Mouse (Mus musculus): ENCODE data around the gene Nhp2. TPM values are rescaled to one million over a fixed set of nuclear protein-coding genes. Genes with fewer than 3 reads are reported as not detected.
A peak's percentile ranks its signal among the peaks of the same experiment; 100 is the strongest.

Gene Nhp2
- polyA plus RNA-seq, 2 experiments, result 89.0 to 176 TPM

DNA sequence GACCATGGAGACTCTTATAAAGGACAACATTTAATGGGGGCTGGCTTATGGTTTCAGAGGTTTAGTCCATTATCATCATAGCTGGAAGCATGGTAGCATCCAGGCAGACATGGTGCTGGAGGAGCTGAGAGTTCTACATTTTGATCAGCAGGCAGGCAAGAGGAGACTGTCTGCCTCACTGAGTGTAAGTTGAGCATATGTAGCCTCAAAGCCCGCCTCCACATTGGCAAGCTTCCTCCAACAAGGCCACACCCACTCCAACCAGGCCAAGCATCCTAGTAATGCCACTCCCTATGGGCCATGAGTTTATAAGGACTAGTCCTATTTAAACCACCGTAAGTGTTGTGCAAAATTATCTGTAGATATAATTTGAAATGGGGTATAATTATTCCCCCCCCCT, 51.8 kb downstream of the Nhp2 start:
- H3K27me3 ChIP-seq (ENCODE audit: control insufficient read depth, insufficient read depth, low read length), result no peaks in the 10 kb centered on the region
- DNase-seq (ENCODE audit: low spot score) (no peak), ATAC-seq (ENCODE audit: low FRiP score, low read depth) (no peak)
- H3K9ac ChIP-seq (ENCODE audit: low read depth, low read length, severe bottlenecking), result no peak overlapping the region
- H3K4me2 ChIP-seq (replicated peaks; ENCODE audit: low read depth, low read length, severe bottlenecking), result no peak overlapping the region
- H3K4me1 ChIP-seq (ENCODE audit: control insufficient read depth, insufficient read depth, low read length), result no peaks in the 10 kb centered on the region
- H3K36me3 ChIP-seq (ENCODE audit: control insufficient read depth, insufficient read depth, low read length), result no peaks in the 10 kb centered on the region
- TF ChIP-seq POLR2A (IDR thresholded peaks at IDR 0.05; ENCODE audit: borderline replicate concordance, extremely low read depth, insufficient read depth, insufficient read length), result no peak
- H3K4me3 ChIP-seq (replicated peaks; ENCODE audit: low read length), result no peak overlapping the region
- no peaks in the 10 kb centered on the region for H3K9me3 ChIP-seq (ENCODE audit: control insufficient read depth, low read length)
- H3K27ac ChIP-seq (replicated peaks; ENCODE audit: low read depth, low read length), result no peak overlapping the region
- WGBS, result 60% methylated on average over 2 of the region's 2 CpGs

GRCm38 (mm10) chr11:51673291-51673690, 53.8 kb downstream of the Nhp2 start:
- 63% methylated on average over 9 of the region's 9 CpGs for WGBS
- peak; percentile 62 for ATAC-seq (ENCODE audit: low FRiP score, low read depth)
- Histone ChIP-seq H3K4me2 (replicated peaks; ENCODE audit: low read depth, low read length, severe bottlenecking) (no peak overlapping the region), H3K9me3 (ENCODE audit: control insufficient read depth, low read length) (no peaks in the 10 kb centered on the region), H3K4me1 (ENCODE audit: control insufficient read depth, insufficient read depth, low read length) (no peaks in the 10 kb centered on the region), H3K4me3 (replicated peaks; ENCODE audit: low read length) (no peak overlapping the region), H3K9ac (ENCODE audit: low read depth, low read length, severe bottlenecking) (no peak overlapping the region), H3K27me3 (ENCODE audit: control insufficient read depth, insufficient read depth, low read length) (no peaks in the 10 kb centered on the region), H3K27ac (replicated peaks; ENCODE audit: low read depth, low read length) (0 out of 2 replicates have a peak overlapping the region, but pooled peaks have one; percentile 6), H3K36me3 (ENCODE audit: control insufficient read depth, insufficient read depth, low read length) (no peaks in the 10 kb centered on the region)
- peak; percentile 42 for DNase-seq (ENCODE audit: low spot score)
- TF ChIP-seq POLR2A (IDR thresholded peaks at IDR 0.05; ENCODE audit: borderline replicate concordance, extremely low read depth, insufficient read depth, insufficient read length), result no peak

Other genes starting within 250 kb of the Nhp2 start
- gene Phykpl, start 35.0 kb upstream of the Nhp2 start, polyA plus RNA-seq (2012; rRNA removed), result 20.5 and 21.5 TPM in 2 replicates
- gene Phykpl, start 35.0 kb upstream of the Nhp2 start, polyA plus RNA-seq (2014; fragmentation: Nextera tagmentation; extraction: Ambion mirVana), result 16.7 and 17.7 TPM in 2 replicates
- gene Hnrnpab, start 12.9 kb upstream of the Nhp2 start, polyA plus RNA-seq (2012; rRNA removed), result 465 and 516 TPM in 2 replicates
- gene Hnrnpab, start 12.9 kb upstream of the Nhp2 start, polyA plus RNA-seq (2014; fragmentation: Nextera tagmentation; extraction: Ambion mirVana), result 480 and 522 TPM in 2 replicates
- gene Rmnd5b, start 16.2 kb downstream of the Nhp2 start, polyA plus RNA-seq (2012; rRNA removed), result 49.3 and 57.9 TPM in 2 replicates
- gene Rmnd5b, start 16.2 kb downstream of the Nhp2 start, polyA plus RNA-seq (2014; fragmentation: Nextera tagmentation; extraction: Ambion mirVana), result 57.4 and 59.7 TPM in 2 replicates
- gene N4bp3, start 31.1 kb downstream of the Nhp2 start, polyA plus RNA-seq (2012; rRNA removed), result 22.9 and 27.2 TPM in 2 replicates
- 28.4 and 33.1 TPM in 2 replicates for gene N4bp3, start 31.1 kb downstream of the Nhp2 start, polyA plus RNA-seq (2014; fragmentation: Nextera tagmentation; extraction: Ambion mirVana)
- gene D930048N14Rik, start 31.2 kb downstream of the Nhp2 start, polyA plus RNA-seq (2012; rRNA removed), result 13.0 and 15.0 TPM in 2 replicates
- 4.2 and 4.5 TPM in 2 replicates for gene D930048N14Rik, start 31.2 kb downstream of the Nhp2 start, polyA plus RNA-seq (2014; fragmentation: Nextera tagmentation; extraction: Ambion mirVana)
- 39.4 and 46.7 TPM in 2 replicates for gene 0610009B22Rik, start 69.1 kb downstream of the Nhp2 start, polyA plus RNA-seq (2012; rRNA removed)
- gene 0610009B22Rik, start 69.1 kb downstream of the Nhp2 start, polyA plus RNA-seq (2014; fragmentation: Nextera tagmentation; extraction: Ambion mirVana), result 74.6 and 81.9 TPM in 2 replicates
- 15.2 and 19.4 TPM in 2 replicates for gene Sec24a, start 143.9 kb downstream of the Nhp2 start, polyA plus RNA-seq (2012; rRNA removed)
- 18.0 and 18.5 TPM in 2 replicates for gene Sec24a, start 143.9 kb downstream of the Nhp2 start, polyA plus RNA-seq (2014; fragmentation: Nextera tagmentation; extraction: Ambion mirVana)
- gene Sar1b, start 144.0 kb downstream of the Nhp2 start, polyA plus RNA-seq (2012; rRNA removed), result 54.7 and 55.1 TPM in 2 replicates
- 98.2 and 117 TPM in 2 replicates for gene Sar1b, start 144.0 kb downstream of the Nhp2 start, polyA plus RNA-seq (2014; fragmentation: Nextera tagmentation; extraction: Ambion mirVana)
- 5.2 and 5.7 TPM in 2 replicates for gene Jade2, start 237.9 kb downstream of the Nhp2 start, polyA plus RNA-seq (2012; rRNA removed)
- 1.7 and 1.8 TPM in 2 replicates for gene Jade2, start 237.9 kb downstream of the Nhp2 start, polyA plus RNA-seq (2014; fragmentation: Nextera tagmentation; extraction: Ambion mirVana)